Mouse (Mus musculus): ENCODE data around the gene Ace.
A peak's percentile ranks its signal among the peaks of the same experiment; 100 is the strongest.

Gene Ace

GRCm38 (mm10) chr11:105946694-105947154 is 21.0 kb upstream of the Ace start:
- DNase-seq = no peak

- DNase-seq = no peak
These were observed 19.5 kb upstream of the Ace start for GRCm38 (mm10) chr11:105948255-105948654.

GRCm38 (mm10) chr11:105950519-105950918 is 17.2 kb upstream of the Ace start:
- no peak for DNase-seq

- DNase-seq = no peak
These were observed 16.1 kb upstream of the Ace start for GRCm38 (mm10) chr11:105951601-105952044.

- DNase-seq = no peak
These were observed 15.6 kb upstream of the Ace start for GRCm38 (mm10) chr11:105952111-105952510.

- no peak for DNase-seq
These were observed 14.8 kb upstream of the Ace start, which contains the start of gene Cyb561 for GRCm38 (mm10) chr11:105952911-105953386. Gene Cyb561, minus strand, starts transcription at chr11:105953336.

- no peak for DNase-seq
These were observed 14.3 kb upstream of the Ace start for GRCm38 (mm10) chr11:105953402-105953801.

GRCm38 (mm10) chr11:105955815-105956430 is 11.8 kb upstream of the Ace start:
- DNase-seq = no peak

- no peak for DNase-seq
These were observed 10.2 kb upstream of the Ace start for GRCm38 (mm10) chr11:105957501-105957900.

GRCm38 (mm10) chr11:105958566-105958965 is 9.2 kb upstream of the Ace start:
- no peak for DNase-seq

GRCm38 (mm10) chr11:105959355-105959754 is 8.4 kb upstream of the Ace start:
- DNase-seq = peak; percentile 82 to 87

- peak in 1 of 2 experiments; percentile 40 for DNase-seq
These were observed 3.1 kb upstream of the Ace start for GRCm38 (mm10) chr11:105964691-105965090.

GRCm38 (mm10) chr11:105966288-105966687 is 1.5 kb upstream of the Ace start:
- DNase-seq = no peak

GRCm38 (mm10) chr11:105968948-105969347 is 1.2 kb downstream of the Ace start:
- DNase-seq = no peak

GRCm38 (mm10) chr11:105969516-105969915 is 1.8 kb downstream of the Ace start:
- DNase-seq = peak; percentile 72

GRCm38 (mm10) chr11:105974593-105974992 is 6.8 kb downstream of the Ace start:
- peak; percentile 81 to 83 for DNase-seq

- peak; percentile 78 to 79 for DNase-seq
These were observed 7.3 kb downstream of the Ace start for GRCm38 (mm10) chr11:105975050-105975449.

GRCm38 (mm10) chr11:105975636-105976035 is 7.9 kb downstream of the Ace start:
- DNase-seq = no peak

GRCm38 (mm10) chr11:105978232-105978631 is 10.5 kb downstream of the Ace start:
- peak in 1 of 2 experiments; percentile 36 for DNase-seq

- no peak for DNase-seq
These were observed 10.9 kb downstream of the Ace start for GRCm38 (mm10) chr11:105978634-105979033.

GRCm38 (mm10) chr11:105984452-105984851 is 16.7 kb downstream of the Ace start:
- DNase-seq = no peak

- DNase-seq = peak; percentile 72
These were observed 19.7 kb downstream of the Ace start for GRCm38 (mm10) chr11:105987446-105987845.

GRCm38 (mm10) chr11:105989446-105989845 is 21.7 kb downstream of the Ace start:
- DNase-seq = no peak

- no peak for DNase-seq
These were observed 22.5 kb downstream of the Ace start for GRCm38 (mm10) chr11:105990231-105990630.

- DNase-seq = no peak
These were observed 26.6 kb downstream of the Ace start, which contains the start of gene Ace3 for GRCm38 (mm10) chr11:105994375-105994774. Gene Ace3, plus strand, starts transcription at chr11:105994675.

Data from cerebellum, postnatal 10 days (tissue).